8 mouse cellular contexts compared by ENCODE assay signal in genomic region chr17:32075164-32075563, GRCm38 (mm10). TPM values are rescaled to one million over a fixed set of nuclear protein-coding genes. Genes with fewer than 3 reads are reported as not detected.
A peak's percentile ranks its signal among the peaks of the same experiment; 100 is the strongest.
DNase-seq lines count a peak whose midpoint lies in the region; ATAC-seq and TF ChIP-seq lines count a peak whose summit lies in the region.

No protein-coding gene starts in this region.

- 16% methylated on average over 2 of the region's 2 CpGs for WGBS in lung, adult 2 months
- WGBS in intestine, embryonic 15.5 days: 0% methylated on average over 2 of the region's 2 CpGs
- 11% methylated on average over 2 of the region's 2 CpGs for WGBS in liver, embryonic 12.5 days (ENCODE audit: insufficient replicate concordance)
- WGBS in olfactory bulb, adult 2 months: 3% methylated on average over 2 of the region's 2 CpGs

- peak; percentile 27 for DNase-seq in lung, adult 2 months
- no peak for DNase-seq in lung, postnatal 25 days (ENCODE audit: low spot score)
- no peak for DNase-seq in Patski (ENCODE audit: low read depth, low spot score)
- peak; percentile 30 for DNase-seq in embryo, embryonic 11.5 days (ENCODE audit: low read depth, low spot score)
- peak; percentile 30 for DNase-seq in yolk sac, embryonic 10.5 days (ENCODE audit: low spot score)

- no peak overlapping the region for H3K4me3 ChIP-seq in lung, adult 2 months (replicated peaks; ENCODE audit: extremely low read depth, low read depth, low read length)
- no peak overlapping the region for H3K4me3 ChIP-seq in intestine, embryonic 15.5 days (replicated peaks)
- no peak overlapping the region for H3K4me3 ChIP-seq in liver, embryonic 12.5 days
- H3K4me3 ChIP-seq in olfactory bulb, adult 2 months (ENCODE audit: insufficient read depth, low read depth, low read length): no peak overlapping the region

- peak; percentile 60; the same call in 1 of the 2 replicates for TF ChIP-seq CTCF in lung, adult 2 months (IDR thresholded peaks at IDR 0.05; ENCODE audit: insufficient read depth, low read length)
- peak; percentile 86 for TF ChIP-seq CTCF in Patski (IDR thresholded peaks at IDR 0.05)
- peak; percentile 67; the same call in 1 of the 2 replicates for TF ChIP-seq CTCF in olfactory bulb, adult 2 months (IDR thresholded peaks at IDR 0.05; ENCODE audit: insufficient read depth, low read depth, low read length)

- in situ Hi-C loops in Patski (cut with MboI; ENCODE audit: low pct_unique_long_range_greater_than_20kb): no loop called here

- no peak for ATAC-seq in Patski
- ATAC-seq in intestine, embryonic 15.5 days: peak; percentile 44; the same call in 1 of the 2 replicates
- ATAC-seq in liver, embryonic 12.5 days: peak; percentile 46; the same call in 1 of the 2 replicates

- POLR2A ChIA-PET in Patski (lab: Charles Lee): no interaction called here

- H3K27me3 ChIP-seq in Patski: no peaks in the 10 kb centered on the region
- H3K27me3 ChIP-seq in intestine, embryonic 15.5 days (replicated peaks): no peaks in the 10 kb centered on the region
- peaks cover 24% of the 10 kb centered on the region for H3K27me3 ChIP-seq in liver, embryonic 12.5 days (replicated peaks)

- TF ChIP-seq POLR2A in lung, adult 2 months (IDR thresholded peaks at IDR 0.05; ENCODE audit: borderline replicate concordance, extremely low read depth, low read depth, low read length): no peak
- TF ChIP-seq POLR2A in olfactory bulb, adult 2 months (IDR thresholded peaks at IDR 0.05; ENCODE audit: insufficient read depth, low read depth, low read length): no peak

- H3K4me1 ChIP-seq in lung, adult 2 months (ENCODE audit: control insufficient read depth, insufficient read depth, low read length): no peaks in the 10 kb centered on the region
- no peaks in the 10 kb centered on the region for H3K4me1 ChIP-seq in intestine, embryonic 15.5 days (replicated peaks)
- peaks cover 29% of the 10 kb centered on the region for H3K4me1 ChIP-seq in liver, embryonic 12.5 days
- peaks cover 5% of the 10 kb centered on the region; the same call in 1 of the 2 replicates for H3K4me1 ChIP-seq in olfactory bulb, adult 2 months (ENCODE audit: control insufficient read depth, insufficient read depth, low read length)

- no peaks in the 10 kb centered on the region for H3K9me3 ChIP-seq in intestine, embryonic 15.5 days
- H3K9me3 ChIP-seq in liver, embryonic 12.5 days (replicated peaks): no peaks in the 10 kb centered on the region

- H3K27ac ChIP-seq in intestine, embryonic 15.5 days: no peak overlapping the region
- no peak overlapping the region for H3K27ac ChIP-seq in liver, embryonic 12.5 days
- no peak overlapping the region for H3K27ac ChIP-seq in olfactory bulb, adult 2 months (ENCODE audit: insufficient read depth, low read depth, low read length)

- H3K36me3 ChIP-seq in intestine, embryonic 15.5 days: no peaks in the 10 kb centered on the region
- no peaks in the 10 kb centered on the region for H3K36me3 ChIP-seq in liver, embryonic 12.5 days

- H3K4me2 ChIP-seq in intestine, embryonic 15.5 days (replicated peaks): no peak overlapping the region
- no peak overlapping the region for H3K4me2 ChIP-seq in liver, embryonic 12.5 days

- no peak overlapping the region for H3K9ac ChIP-seq in intestine, embryonic 15.5 days
- H3K9ac ChIP-seq in liver, embryonic 12.5 days: no peak overlapping the region

- CTCF ChIA-PET in Patski (lab: Charles Lee): interaction anchor here (1.5 kb wide), 1 partner anchor 48 kb away, joined by 5 read pairs; no protein-coding TSS in a partner anchor

RNA-seq across cellular contexts. Expression of gene Hsf2bp, which starts 39.0 kb away (rescaled TPM):
- 0.38 and 0.42 TPM in 2 replicates for polyA plus RNA-seq in lung, adult 2 months (2012; rRNA removed)
- 0.64 TPM for polyA plus RNA-seq in Patski (2021)
- polyA plus RNA-seq in intestine, embryonic 15.5 days (2015; fragmentation: Nextera tagmentation; extraction: Ambion mirVana): 0.29 and 0.33 TPM in 2 replicates
- polyA plus RNA-seq in liver, embryonic 12.5 days (2016; fragmentation: Nextera tagmentation; extraction: Ambion mirVana): 0.13 and 0.14 TPM in 2 replicates
- not detected in 2 replicates for polyA plus RNA-seq in olfactory bulb, adult 2 months (2012; ENCODE audit: insufficient read depth, insufficient read length, low replicate concordance, missing spikeins)

RNA-seq across cellular contexts. Expression of gene Rrp1b, which starts 39.3 kb away (rescaled TPM):
- 10.0 and 12.6 TPM in 2 replicates for polyA plus RNA-seq in lung, adult 2 months (2012; rRNA removed)
- polyA plus RNA-seq in Patski (2021): 29.2 TPM
- polyA plus RNA-seq in intestine, embryonic 15.5 days (2015; fragmentation: Nextera tagmentation; extraction: Ambion mirVana): 52.7 and 56.6 TPM in 2 replicates
- polyA plus RNA-seq in liver, embryonic 12.5 days (2016; fragmentation: Nextera tagmentation; extraction: Ambion mirVana): 51.6 and 51.7 TPM in 2 replicates
- not detected in 2 replicates for polyA plus RNA-seq in olfactory bulb, adult 2 months (2012; ENCODE audit: insufficient read depth, insufficient read length, low replicate concordance, missing spikeins)

Comparison
In these comparisons a context has a peak if more than half of its experiments do, and no peak if none do; other contexts are left out.
1. DNase-seq: peak in lung, adult 2 months (single experiment), embryo, embryonic 11.5 days (single experiment) and yolk sac, embryonic 10.5 days (single experiment); none in lung, postnatal 25 days (single experiment) and Patski (single experiment).
2. RNA of gene Rrp1b, which starts 39.3 kb away (polyA plus RNA-seq): 52.7 to 56.6 TPM in intestine, embryonic 15.5 days, 51.6 to 51.7 TPM in liver, embryonic 12.5 days, 29.2 TPM in Patski (single experiment) and 10.0 to 12.6 TPM in lung, adult 2 months; not detected in olfactory bulb, adult 2 months; every median in the first group is over 10 times any median in the second.
3. Peak in every context shown above with its lines, with median percentiles within 50 percentile points of each other: CTCF ChIP-seq.